Mouse (Mus musculus) kidney, embryonic 15.5 days (tissue): ENCODE data around the gene St3gal3. TPM values are rescaled to one million over a fixed set of nuclear protein-coding genes. Genes with fewer than 3 reads are reported as not detected.

Experiments used
- ATAC-seq: fragments of 200-750 bp; cut with Nextera tagmentation; replicated peaks from 2 replicates; pipeline ENCODE4 v1.8.0; 2017; ENCODE audit warnings: moderate TSS enrichment; ENCODE audit not compliant: low FRiP score
- H3K27ac ChIP-seq: fragments of 300-500 bp; sonication (generic); 2 replicates; pipeline ENCODE4 v1.5.1; 2015; ENCODE audit warnings: mild to moderate bottlenecking, inconsistent platforms
- H3K27me3 ChIP-seq: fragments of 300-500 bp; sonication (generic); 2 replicates; pipeline ENCODE4 v1.6.1; 2015; ENCODE audit warnings: inconsistent platforms
- H3K36me3 ChIP-seq: fragments of 300-500 bp; sonication (generic); 2 replicates; pipeline ENCODE4 v1.6.1; 2015; ENCODE audit warnings: inconsistent platforms
- H3K4me1 ChIP-seq: fragments of 300-500 bp; sonication (generic); 2 replicates; pipeline ENCODE4 v1.6.1; 2015; ENCODE audit warnings: inconsistent platforms
- H3K4me2 ChIP-seq: fragments of 300-500 bp; sonication (generic); 2 replicates; pipeline ENCODE4 v1.6.1; 2015; ENCODE audit warnings: moderate library complexity, mild to moderate bottlenecking, inconsistent platforms
- H3K4me3 ChIP-seq: fragments of 300-500 bp; sonication (generic); replicated peaks from 2 replicates; pipeline ENCODE4 v1.5.1; 2015; ENCODE audit warnings: mild to moderate bottlenecking, inconsistent platforms
- H3K9ac ChIP-seq: fragments of 300-500 bp; sonication (generic); 2 replicates; pipeline ENCODE4 v1.6.1; 2015; ENCODE audit warnings: mild to moderate bottlenecking, inconsistent platforms
- H3K9me3 ChIP-seq: fragments of 300-500 bp; sonication (generic); replicated peaks from 2 replicates; pipeline ENCODE4 v1.6.1; 2016; ENCODE audit warnings: inconsistent platforms
- WGBS: fragments of 180-500 bp; shearing (Covaris S2); methylation state at CpG from one replicate; pipeline ENCODE4 v1.1.7; 2015; ENCODE audit warnings: mixed read lengths; 5-methylcytosine and 5-hydroxymethylcytosine counted together
- polyA plus RNA-seq: library from polyadenylated mRNA; unstranded; fragments of >200 nt; fragmentation: Nextera tagmentation; extraction: Ambion mirVana; gene quantifications from 2 replicates; pipeline ENCODE4 v1.2.1, GENCODE M21; 2015

The St3gal3 gene
- polyA plus RNA-seq, 1 experiment from 2014 or later: 8.8 TPM

GRCm38 (mm10) chr4:117984993-117985587 is 149.6 kb downstream of the St3gal3 start:
- 0 out of 2 replicates have a peak, but pooled peaks have one; percentile 30 for ATAC-seq
- Histone ChIP-seq H3K4me1 (peaks cover 41% of the 10 kb centered on the region), H3K27ac (peak overlapping the region; percentile 58), H3K4me3 (no peak overlapping the region), H3K9ac (no peak overlapping the region), H3K9me3 (no peaks in the 10 kb centered on the region), H3K36me3 (no peaks in the 10 kb centered on the region), H3K4me2 (no peak overlapping the region), H3K27me3 (no peaks in the 10 kb centered on the region)
- 55% methylated on average over 8 of the region's 8 CpGs for WGBS

- WGBS: 94% methylated on average over 3 of the region's 3 CpGs
- Histone ChIP-seq H3K27ac (no peak overlapping the region), H3K9me3 (no peaks in the 10 kb centered on the region), H3K4me3 (no peak overlapping the region), H3K36me3 (no peaks in the 10 kb centered on the region), H3K4me2 (no peak overlapping the region), H3K4me1 (peaks cover 35% of the 10 kb centered on the region), H3K27me3 (no peaks in the 10 kb centered on the region), H3K9ac (no peak overlapping the region)
- ATAC-seq: no peak
These were observed 150.5 kb downstream of the St3gal3 start for GRCm38 (mm10) chr4:117984206-117984605.

GRCm38 (mm10) chr4:117982706-117983105 is 152.0 kb downstream of the St3gal3 start:
- no peaks in the 10 kb centered on the region for H3K36me3 ChIP-seq
- H3K27ac ChIP-seq: no peak overlapping the region
- WGBS: 52% methylated on average over 7 of the region's 7 CpGs
- H3K27me3 ChIP-seq: no peaks in the 10 kb centered on the region
- H3K4me2 ChIP-seq: no peak overlapping the region
- no peak overlapping the region for H3K4me3 ChIP-seq
- ATAC-seq: no peak
- no peak overlapping the region for H3K9ac ChIP-seq
- peaks cover 36% of the 10 kb centered on the region for H3K4me1 ChIP-seq
- no peaks in the 10 kb centered on the region for H3K9me3 ChIP-seq

GRCm38 (mm10) chr4:117981518-117981917 is 153.2 kb downstream of the St3gal3 start:
- Histone ChIP-seq H3K36me3 (no peaks in the 10 kb centered on the region), H3K4me1 (peaks cover 37% of the 10 kb centered on the region), H3K4me3 (no peak overlapping the region), H3K9me3 (no peaks in the 10 kb centered on the region), H3K27me3 (no peaks in the 10 kb centered on the region), H3K9ac (no peak overlapping the region), H3K4me2 (no peak overlapping the region), H3K27ac (no peak overlapping the region)
- no peak for ATAC-seq
- WGBS: 77% methylated on average over 4 of the region's 5 CpGs

DNA sequence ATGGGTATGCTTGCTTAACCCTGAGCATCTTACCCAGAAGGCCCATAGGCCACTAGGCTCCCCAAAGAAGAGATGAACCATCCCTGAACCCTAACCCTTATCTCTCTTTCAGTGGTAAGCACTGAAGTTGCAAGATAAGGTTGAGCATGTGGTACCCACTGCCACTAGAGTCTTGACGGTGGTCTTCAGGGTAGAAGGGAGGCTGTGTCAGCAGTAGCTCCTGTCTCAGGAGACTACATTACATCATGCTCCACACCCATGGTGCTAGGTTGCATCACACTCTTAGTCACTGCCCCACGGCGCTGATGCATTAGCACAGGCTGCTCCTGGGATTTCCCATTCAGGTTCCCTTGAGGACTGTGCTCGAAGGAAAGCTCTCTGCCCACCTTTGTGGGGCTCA is 154.6 kb downstream of the St3gal3 start:
- Histone ChIP-seq H3K4me2 (no peak overlapping the region), H3K27me3 (no peaks in the 10 kb centered on the region), H3K27ac (no peak overlapping the region), H3K36me3 (no peaks in the 10 kb centered on the region), H3K4me1 (peaks cover 42% of the 10 kb centered on the region), H3K4me3 (no peak overlapping the region), H3K9me3 (no peaks in the 10 kb centered on the region), H3K9ac (no peak overlapping the region)
- ATAC-seq: no peak
- WGBS: 97% methylated on average over 4 of the region's 4 CpGs

DNA sequence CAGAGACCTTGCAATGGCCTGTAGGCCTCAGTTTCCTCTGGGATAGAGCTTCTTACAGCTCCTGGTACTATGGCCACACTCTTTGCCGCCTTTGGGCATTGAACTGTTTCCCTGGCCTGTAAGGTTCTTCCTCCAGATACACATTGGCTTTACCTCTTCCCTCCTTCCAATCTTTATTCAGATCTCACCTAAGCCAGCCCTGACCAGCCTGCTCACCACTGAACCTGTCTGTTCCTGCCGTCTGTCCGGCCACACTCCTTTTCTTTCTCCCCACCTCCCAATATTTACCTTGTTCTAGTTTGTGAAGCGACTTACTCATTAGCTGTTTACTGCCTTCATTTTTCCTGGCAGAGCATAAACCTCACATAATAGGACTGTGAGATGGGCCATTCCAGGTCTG is 155.5 kb downstream of the St3gal3 start:
- no peak overlapping the region for H3K9ac ChIP-seq
- 89% methylated on average over 4 of the region's 4 CpGs for WGBS
- no peaks in the 10 kb centered on the region for H3K36me3 ChIP-seq
- no peak for ATAC-seq
- peaks cover 41% of the 10 kb centered on the region for H3K4me1 ChIP-seq
- H3K9me3 ChIP-seq: no peaks in the 10 kb centered on the region
- H3K27me3 ChIP-seq: no peaks in the 10 kb centered on the region
- H3K27ac ChIP-seq: no peak overlapping the region
- no peak overlapping the region for H3K4me2 ChIP-seq
- no peak overlapping the region for H3K4me3 ChIP-seq

DNA sequence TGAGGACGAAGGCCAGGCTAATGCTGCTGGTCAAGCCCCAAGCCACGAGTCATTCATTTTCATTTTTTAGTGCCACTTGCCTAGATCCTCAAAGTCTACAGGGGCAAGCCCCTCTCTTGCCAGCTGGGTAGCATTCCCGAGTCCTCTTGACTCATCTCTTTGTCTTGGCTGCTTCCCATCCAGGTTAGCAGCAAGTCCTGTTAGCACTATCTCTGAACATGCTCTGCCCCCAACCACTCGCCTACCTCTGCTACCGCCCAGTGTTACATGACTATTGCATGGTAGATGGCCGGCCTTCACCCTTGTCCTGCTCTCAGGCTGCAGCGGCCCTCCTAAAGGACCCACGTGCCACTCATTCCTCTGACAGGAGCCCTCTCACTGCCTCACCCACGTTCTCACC is 156.4 kb downstream of the St3gal3 start:
- H3K27me3 ChIP-seq: no peaks in the 10 kb centered on the region

DNA sequence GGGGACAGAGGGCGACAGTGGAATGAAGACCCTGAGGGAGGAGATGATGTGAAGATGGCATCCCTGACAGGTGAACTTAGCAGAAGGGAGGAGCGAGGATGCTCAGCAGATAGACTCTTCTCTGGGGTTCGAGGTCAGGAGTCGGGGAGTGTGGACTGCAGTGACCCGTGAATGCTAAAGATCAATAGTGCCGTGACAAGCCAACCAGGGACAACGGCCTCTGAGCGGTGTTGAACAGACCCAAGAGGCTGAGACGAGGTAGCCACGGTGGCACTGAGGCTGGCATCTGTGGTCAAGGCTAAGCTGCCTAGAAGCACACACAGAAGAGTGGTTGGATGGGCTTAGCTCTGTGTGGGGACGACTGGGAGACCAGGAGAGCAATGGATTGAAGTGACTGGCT is 156.9 kb downstream of the St3gal3 start:
- H3K4me1 ChIP-seq: peaks cover 44% of the 10 kb centered on the region
- no peaks in the 10 kb centered on the region for H3K9me3 ChIP-seq
- no peak overlapping the region for H3K27ac ChIP-seq
- H3K27me3 ChIP-seq: no peaks in the 10 kb centered on the region
- no peak overlapping the region for H3K9ac ChIP-seq
- H3K4me2 ChIP-seq: no peak overlapping the region
- no peak overlapping the region for H3K4me3 ChIP-seq
- no peak for ATAC-seq
- 53% methylated on average over 11 of the region's 11 CpGs for WGBS
- H3K36me3 ChIP-seq: no peaks in the 10 kb centered on the region

More for the DNA sequence above, 156.4 kb downstream of the St3gal3 start:
- Histone ChIP-seq H3K4me3 (no peak overlapping the region), H3K27ac (no peak overlapping the region), H3K9ac (no peak overlapping the region), H3K4me1 (peaks cover 43% of the 10 kb centered on the region), H3K36me3 (no peaks in the 10 kb centered on the region), H3K4me2 (no peak overlapping the region), H3K9me3 (no peaks in the 10 kb centered on the region)
- ATAC-seq: no peak
- WGBS: 95% methylated on average over 9 of the region's 9 CpGs

GRCm38 (mm10) chr4:117977371-117977770 is 157.3 kb downstream of the St3gal3 start:
- Histone ChIP-seq H3K27me3 (no peaks in the 10 kb centered on the region), H3K4me2 (no peak overlapping the region), H3K27ac (no peak overlapping the region), H3K4me3 (no peak overlapping the region), H3K36me3 (no peaks in the 10 kb centered on the region), H3K4me1 (peaks cover 40% of the 10 kb centered on the region), H3K9ac (no peak overlapping the region), H3K9me3 (no peaks in the 10 kb centered on the region)
- no peak for ATAC-seq
- 70% methylated on average over 9 of the region's 9 CpGs for WGBS

GRCm38 (mm10) chr4:117975820-117976219 is 158.9 kb downstream of the St3gal3 start:
- H3K4me2 ChIP-seq: no peak overlapping the region
- ATAC-seq: no peak
- no peaks in the 10 kb centered on the region for H3K36me3 ChIP-seq
- H3K4me3 ChIP-seq: no peak overlapping the region
- no peaks in the 10 kb centered on the region for H3K27me3 ChIP-seq
- WGBS: 56% methylated on average over 1 of the region's 1 CpGs
- peaks cover 39% of the 10 kb centered on the region for H3K4me1 ChIP-seq
- 0 out of 2 replicates have a peak overlapping the region, but pooled peaks have one; percentile 2 for H3K27ac ChIP-seq
- H3K9ac ChIP-seq: no peak overlapping the region
- H3K9me3 ChIP-seq: no peaks in the 10 kb centered on the region

- Histone ChIP-seq H3K27me3 (no peaks in the 10 kb centered on the region), H3K9ac (no peak overlapping the region), H3K4me1 (peaks cover 39% of the 10 kb centered on the region), H3K4me3 (no peak overlapping the region), H3K9me3 (no peaks in the 10 kb centered on the region), H3K27ac (no peak overlapping the region), H3K36me3 (no peaks in the 10 kb centered on the region), H3K4me2 (no peak overlapping the region)
- WGBS: 77% methylated on average over 5 of the region's 5 CpGs
- ATAC-seq: no peak
These were observed 160.0 kb downstream of the St3gal3 start for GRCm38 (mm10) chr4:117974719-117975118.

- H3K9me3 ChIP-seq: no peaks in the 10 kb centered on the region
- 34% methylated on average over 10 of the region's 10 CpGs for WGBS
- no peaks in the 10 kb centered on the region for H3K36me3 ChIP-seq
- no peak overlapping the region for H3K4me3 ChIP-seq
- H3K4me1 ChIP-seq: peaks cover 37% of the 10 kb centered on the region
- no peak overlapping the region for H3K4me2 ChIP-seq
- no peaks in the 10 kb centered on the region for H3K27me3 ChIP-seq
- no peak; the same call in 1 of the 2 replicates for ATAC-seq
- H3K27ac ChIP-seq: no peak overlapping the region
- no peak overlapping the region for H3K9ac ChIP-seq
These were observed 161.7 kb downstream of the St3gal3 start for GRCm38 (mm10) chr4:117972999-117973398.
